Mouse (Mus musculus) embryonic facial prominence, embryonic 12.5 days (tissue): ENCODE measurements around the gene Inpp1. TPM values are rescaled to one million over a fixed set of nuclear protein-coding genes. Genes with fewer than 3 reads are reported as not detected.
"Not testable (repeated sequence)": the region's sequence is repeated elsewhere in the genome, so short reads cannot be mapped to it uniquely, and the experiment has no call there.

Source experiments
- ATAC-seq: fragments of 200-750 bp; cut with Nextera tagmentation; 2 replicates; pipeline ENCODE4 v1.8.0; 2017; ENCODE audit not compliant: insufficient number of reproducible peaks, insufficient read depth, low FRiP score, low TSS enrichment
- H3K27ac ChIP-seq: fragments of 300-500 bp; sonication (generic); 2 replicates; pipeline ENCODE4 v1.5.1; 2016; ENCODE audit warnings: mild to moderate bottlenecking
- H3K27me3 ChIP-seq: fragments of 300-500 bp; sonication (generic); 2 replicates; pipeline ENCODE4 v1.6.1; 2016; ENCODE audit warnings: mild to moderate bottlenecking, moderate library complexity
- H3K36me3 ChIP-seq: fragments of 300-500 bp; sonication (generic); 2 replicates; pipeline ENCODE4 v1.6.1; 2016; ENCODE audit warnings: mild to moderate bottlenecking
- H3K4me1 ChIP-seq: fragments of 300-500 bp; sonication (generic); 2 replicates; pipeline ENCODE4 v1.6.1; 2016
- H3K4me2 ChIP-seq: fragments of 300-500 bp; sonication (generic); replicated peaks from 2 replicates; pipeline ENCODE4 v1.6.1; 2016; ENCODE audit warnings: mild to moderate bottlenecking, moderate library complexity
- H3K4me3 ChIP-seq: fragments of 300-500 bp; sonication (generic); 2 replicates; pipeline ENCODE4 v1.5.1; 2016; ENCODE audit warnings: mild to moderate bottlenecking
- H3K9ac ChIP-seq: fragments of 300-500 bp; sonication (generic); 2 replicates; pipeline ENCODE4 v1.6.1; 2016; ENCODE audit warnings: mild to moderate bottlenecking, moderate library complexity
- H3K9me3 ChIP-seq: fragments of 300-500 bp; sonication (generic); 2 replicates; pipeline ENCODE4 v1.6.1; 2016; ENCODE audit warnings: mild to moderate bottlenecking, moderate library complexity
- WGBS: fragments of 180-500 bp; shearing (Covaris S2); methylation state at CpG from one replicate; pipeline ENCODE4 v1.1.7; 2016; 5-methylcytosine and 5-hydroxymethylcytosine counted together
- polyA plus RNA-seq: library from polyadenylated mRNA; unstranded; fragments of >200 nt; fragmentation: Nextera tagmentation; extraction: Ambion mirVana; gene quantifications from 2 replicates; pipeline ENCODE4 v1.2.1, GENCODE M21; 2016

Gene Inpp1
- 16.3 and 18.1 TPM in 2 replicates for polyA plus RNA-seq

- peak within 1 kb of the TSS; percentile 66 for H3K9ac ChIP-seq
- no peaks in the 10 kb centered on the region for H3K4me1 ChIP-seq
- peak within 1 kb of the TSS; percentile 83 for H3K4me2 ChIP-seq
- peak; percentile 76 for ATAC-seq
- H3K27ac ChIP-seq, result peak within 1 kb of the TSS; percentile 79
- no peaks in the 10 kb centered on the region for H3K9me3 ChIP-seq
- peak within 1 kb of the TSS; percentile 66 for H3K4me3 ChIP-seq
- H3K27me3 ChIP-seq, result no peaks in the 10 kb centered on the region
- WGBS, result under 1% methylated on average over 50 of the region's 59 CpGs
- H3K36me3 ChIP-seq, result no peaks in the 10 kb centered on the region
Measured at GRCm38 (mm10) chr1:52816910-52817812, at the start of gene Inpp1. Inpp1 (minus strand) TSS chr1:52817688.

DNA sequence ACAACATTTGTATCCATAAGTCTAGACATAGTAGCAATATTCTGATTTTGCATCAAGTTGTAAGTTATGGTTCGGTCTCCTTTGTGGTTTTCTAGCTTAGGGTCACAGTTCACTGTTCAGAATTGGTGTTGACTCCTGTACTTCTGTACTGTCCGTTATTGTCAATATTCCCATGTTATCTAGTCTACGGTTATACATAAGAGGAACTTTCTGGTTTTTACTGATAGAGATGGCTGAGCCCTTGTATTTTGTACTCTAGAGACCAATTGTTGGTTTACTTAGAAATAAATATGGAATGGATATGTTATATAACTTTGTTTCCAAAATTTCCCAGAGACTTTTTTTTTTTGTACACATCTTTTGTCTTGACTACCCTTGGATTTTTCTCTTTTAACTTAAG lies 48.5 kb upstream of the Inpp1 start:
- Histone ChIP-seq H3K9ac (no peak overlapping the region), H3K27me3 (no peaks in the 10 kb centered on the region), H3K4me2 (no peak overlapping the region), H3K4me3 (no peak overlapping the region), H3K4me1 (no peaks in the 10 kb centered on the region), H3K27ac (no peak overlapping the region), H3K36me3 (no peaks in the 10 kb centered on the region), H3K9me3 (no peaks in the 10 kb centered on the region)
- 94% methylated on average over 3 of the region's 3 CpGs for WGBS
- no peak for ATAC-seq

DNA sequence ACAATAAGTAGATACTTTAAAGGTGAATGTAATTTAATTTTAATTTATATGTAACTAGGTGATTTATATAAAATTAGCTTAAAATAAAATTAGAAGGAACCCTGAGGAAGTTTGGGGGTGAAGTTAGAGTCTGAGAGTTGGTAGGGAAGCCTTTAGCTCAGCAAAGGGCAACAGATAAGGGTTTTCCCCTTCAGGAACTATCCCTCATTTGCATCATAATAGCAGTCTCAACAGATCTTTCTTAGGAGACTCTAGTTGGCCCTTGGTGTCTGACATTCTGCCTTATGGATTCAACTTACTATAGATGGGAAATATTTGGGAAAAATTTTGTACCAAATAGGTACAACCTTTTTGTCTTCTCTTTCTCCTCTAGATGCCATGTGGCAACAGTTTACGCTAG lies 46.7 kb upstream of the Inpp1 start:
- ATAC-seq, result no peak
- Histone ChIP-seq H3K4me3 (no peak overlapping the region), H3K4me2 (no peak overlapping the region), H3K9ac (no peak overlapping the region), H3K4me1 (no peaks in the 10 kb centered on the region), H3K27ac (no peak overlapping the region), H3K9me3 (no peaks in the 10 kb centered on the region), H3K27me3 (no peaks in the 10 kb centered on the region), H3K36me3 (no peaks in the 10 kb centered on the region)
- 97% methylated on average over 1 of the region's 1 CpGs for WGBS

GRCm38 (mm10) chr1:52855904-52856601 lies 38.6 kb upstream of the Inpp1 start:
- ATAC-seq, result no peak
- H3K4me2 ChIP-seq, result no peak overlapping the region
- H3K9ac ChIP-seq, result no peak overlapping the region
- H3K27me3 ChIP-seq, result no peaks in the 10 kb centered on the region
- 85% methylated on average over 7 of the region's 7 CpGs for WGBS
- H3K4me3 ChIP-seq, result no peak overlapping the region
- H3K9me3 ChIP-seq, result no peaks in the 10 kb centered on the region
- H3K36me3 ChIP-seq, result no peaks in the 10 kb centered on the region
- no peaks in the 10 kb centered on the region for H3K4me1 ChIP-seq
- H3K27ac ChIP-seq, result no peak overlapping the region

DNA sequence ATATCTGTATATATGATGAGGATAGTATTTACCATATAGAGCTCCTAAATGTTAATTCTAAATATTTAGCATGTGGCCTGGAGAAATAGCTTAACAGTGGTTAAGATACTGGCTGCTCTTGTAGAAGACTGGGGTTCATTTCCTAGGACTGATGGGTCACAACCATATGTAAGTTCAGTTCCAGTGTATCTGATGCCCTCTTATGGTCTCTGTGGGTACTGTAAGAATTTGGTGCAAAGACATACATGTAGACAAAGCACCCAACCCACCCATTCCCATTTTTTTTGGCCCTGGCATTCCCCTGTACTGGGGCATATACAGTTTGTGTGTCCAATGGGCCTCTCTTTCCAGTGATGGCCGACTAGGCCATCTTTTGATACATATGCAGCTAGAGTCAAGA lies 36.5 kb upstream of the Inpp1 start:
- H3K4me1 ChIP-seq, H3K36me3 ChIP-seq, H3K27me3 ChIP-seq, H3K4me2 ChIP-seq, H3K27ac ChIP-seq, H3K9me3 ChIP-seq, ATAC-seq, H3K9ac ChIP-seq, H3K4me3 ChIP-seq: not testable (repeated sequence)
- WGBS, result 75% methylated on average over 1 of the region's 1 CpGs

DNA sequence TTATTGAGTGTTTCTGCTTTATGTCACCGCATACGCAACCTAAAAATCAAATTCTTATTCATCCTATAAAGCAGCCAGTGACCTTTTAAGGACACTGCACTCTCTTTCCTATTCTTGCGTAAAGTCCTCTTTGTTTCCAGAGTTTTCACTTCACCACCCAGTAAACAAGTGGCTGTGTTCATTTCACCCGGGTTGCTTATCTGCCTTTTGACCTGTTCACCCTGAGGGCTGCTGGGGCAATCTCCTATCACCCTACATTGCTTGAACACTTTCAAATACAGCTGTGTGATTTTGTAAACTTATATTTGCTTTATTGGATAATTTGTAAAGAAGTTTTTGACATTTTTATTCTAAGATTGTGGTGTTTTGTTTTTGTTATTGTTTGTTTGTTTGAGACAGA lies 31.9 kb upstream of the Inpp1 start:
- Histone ChIP-seq H3K27me3 (no peaks in the 10 kb centered on the region), H3K4me1 (peaks cover 7% of the 10 kb centered on the region; the same call in 1 of the 2 replicates), H3K9me3 (no peaks in the 10 kb centered on the region), H3K36me3 (no peaks in the 10 kb centered on the region), H3K4me3 (no peak overlapping the region), H3K4me2 (no peak overlapping the region), H3K9ac (no peak overlapping the region), H3K27ac (no peak overlapping the region)
- WGBS, result 69% methylated on average over 4 of the region's 4 CpGs
- ATAC-seq, result no peak

- peaks cover 7% of the 10 kb centered on the region; the same call in 1 of the 2 replicates for H3K4me1 ChIP-seq
- H3K4me2 ChIP-seq, result no peak overlapping the region
- ATAC-seq, result no peak
- H3K36me3 ChIP-seq, result no peaks in the 10 kb centered on the region
- no peak overlapping the region for H3K4me3 ChIP-seq
- H3K27me3 ChIP-seq, result no peaks in the 10 kb centered on the region
- no peaks in the 10 kb centered on the region for H3K9me3 ChIP-seq
- H3K27ac ChIP-seq, result no peak overlapping the region
- WGBS, result 84% methylated on average over 4 of the region's 4 CpGs
- H3K9ac ChIP-seq, result no peak overlapping the region
Measured at GRCm38 (mm10) chr1:52846556-52846955, 29.1 kb upstream of the Inpp1 start.

GRCm38 (mm10) chr1:52844782-52845665 lies 27.5 kb upstream of the Inpp1 start, which contains the start of gene Hibch:
Hibch (plus strand) TSS chr1:52844929.
- H3K4me3 ChIP-seq, result peak within 1 kb of the TSS; percentile 54
- H3K9ac ChIP-seq, result peak within 1 kb of the TSS; percentile 56
- peak within 1 kb of the TSS; percentile 65 for H3K4me2 ChIP-seq
- 0 out of 2 replicates have a peak within 1 kb of the TSS, but pooled peaks have one; percentile 46 for H3K27ac ChIP-seq
- peak; percentile 100 for ATAC-seq
- H3K36me3 ChIP-seq, result no peaks in the 10 kb centered on the region
- H3K4me1 ChIP-seq, result peaks cover 7% of the 10 kb centered on the region; the same call in 1 of the 2 replicates
- H3K27me3 ChIP-seq, result no peaks in the 10 kb centered on the region
- no peaks in the 10 kb centered on the region for H3K9me3 ChIP-seq
- WGBS, result 3% methylated on average over 45 of the region's 45 CpGs

- Histone ChIP-seq H3K36me3 (no peaks in the 10 kb centered on the region), H3K9me3 (no peaks in the 10 kb centered on the region), H3K27me3 (no peaks in the 10 kb centered on the region), H3K9ac (no peak overlapping the region), H3K27ac (no peak overlapping the region), H3K4me3 (peak overlapping the region; percentile 54), H3K4me1 (peaks cover 7% of the 10 kb centered on the region; the same call in 1 of the 2 replicates), H3K4me2 (peak overlapping the region; percentile 65)
- WGBS, result 15% methylated on average over 3 of the region's 3 CpGs
- peak; percentile 29; the same call in 1 of the 2 replicates for ATAC-seq
Measured at GRCm38 (mm10) chr1:52844354-52844753, 26.9 kb upstream of the Inpp1 start.

GRCm38 (mm10) chr1:52839099-52839498 lies 21.6 kb upstream of the Inpp1 start:
- Histone ChIP-seq H3K36me3 (no peaks in the 10 kb centered on the region), H3K4me3 (no peak overlapping the region), H3K27ac (no peak overlapping the region), H3K9ac (no peak overlapping the region), H3K4me1 (no peaks in the 10 kb centered on the region), H3K9me3 (no peaks in the 10 kb centered on the region), H3K27me3 (no peaks in the 10 kb centered on the region), H3K4me2 (no peak overlapping the region)
- ATAC-seq, result no peak
- WGBS, result 91% methylated on average over 3 of the region's 3 CpGs

- WGBS, result 2% methylated on average over 7 of the region's 7 CpGs
Measured at GRCm38 (mm10) chr1:52817813-52818147, 292 bp upstream of the Inpp1 start.

More at GRCm38 (mm10) chr1:52817813-52818147, 292 bp upstream of the Inpp1 start:
- H3K4me3 ChIP-seq, result peak overlapping the region; percentile 66
- peak overlapping the region; percentile 79 for H3K27ac ChIP-seq
- no peaks in the 10 kb centered on the region for H3K9me3 ChIP-seq
- no peak for ATAC-seq
- no peaks in the 10 kb centered on the region for H3K36me3 ChIP-seq
- peak overlapping the region; percentile 83 for H3K4me2 ChIP-seq
- peak overlapping the region; percentile 66 for H3K9ac ChIP-seq
- H3K27me3 ChIP-seq, result no peaks in the 10 kb centered on the region
- no peaks in the 10 kb centered on the region for H3K4me1 ChIP-seq
